Comparison of ENCODE assay signal across 8 mouse cellular contexts in genomic region chr11:70539877-70540587, GRCm38 (mm10). TPM values are rescaled to one million over a fixed set of nuclear protein-coding genes. Genes with fewer than 3 reads are reported as not detected.
DNase-seq lines count a peak whose midpoint lies in the region; ATAC-seq and TF ChIP-seq lines count a peak whose summit lies in the region.

Gene Pld2, plus strand, starts transcription at chr11:70540064.

- under 1% methylated on average over 65 of the region's 65 CpGs for WGBS in bone marrow, adult 2 months
- WGBS in forebrain, embryonic 13.5 days, result under 1% methylated on average over 55 of the region's 65 CpGs
- WGBS in heart, postnatal 0 days, result under 1% methylated on average over 47 of the region's 65 CpGs
- WGBS in liver, postnatal 0 days (ENCODE audit: insufficient replicate concordance), result under 1% methylated on average over 55 of the region's 65 CpGs
- WGBS in neural tube, embryonic 13.5 days, result under 1% methylated on average over 61 of the region's 65 CpGs

- peaks cover 35% of the 10 kb centered on the region for H3K27me3 ChIP-seq in forebrain, embryonic 13.5 days
- H3K27me3 ChIP-seq in heart, postnatal 0 days (ENCODE audit: control insufficient read depth, insufficient read depth, low read length), result no peaks in the 10 kb centered on the region
- H3K27me3 ChIP-seq in liver, postnatal 0 days (ENCODE audit: insufficient read depth, low read length), result peaks cover 5% of the 10 kb centered on the region; the same call in 1 of the 2 replicates
- H3K27me3 ChIP-seq in neural tube, embryonic 13.5 days, result peaks cover 40% of the 10 kb centered on the region

- H3K4me2 ChIP-seq in forebrain, embryonic 13.5 days, result peak within 1 kb of the TSS; percentile 85
- peak within 1 kb of the TSS; percentile 71 for H3K4me2 ChIP-seq in heart, postnatal 0 days (ENCODE audit: low read depth, low read length)
- peak within 1 kb of the TSS; percentile 79 for H3K4me2 ChIP-seq in liver, postnatal 0 days (ENCODE audit: low read depth, low read length)
- H3K4me2 ChIP-seq in neural tube, embryonic 13.5 days, result peak within 1 kb of the TSS; percentile 72

- H3K4me3 ChIP-seq in bone marrow, adult 2 months (replicated peaks; ENCODE audit: control insufficient read depth, low read depth, low read length), result peak within 1 kb of the TSS; percentile 58
- H3K4me3 ChIP-seq in forebrain, embryonic 13.5 days, result peak within 1 kb of the TSS; percentile 52
- H3K4me3 ChIP-seq in heart, postnatal 0 days (ENCODE audit: low read depth, low read length), result peak within 1 kb of the TSS; percentile 72
- peak within 1 kb of the TSS; percentile 58 for H3K4me3 ChIP-seq in liver, postnatal 0 days (ENCODE audit: low read depth, low read length)
- peak within 1 kb of the TSS; percentile 59 for H3K4me3 ChIP-seq in neural tube, embryonic 13.5 days

- H3K4me1 ChIP-seq in bone marrow, adult 2 months (ENCODE audit: control insufficient read depth, insufficient read depth, low read length), result no peaks in the 10 kb centered on the region
- H3K4me1 ChIP-seq in forebrain, embryonic 13.5 days, result peaks cover 12% of the 10 kb centered on the region
- H3K4me1 ChIP-seq in heart, postnatal 0 days (ENCODE audit: control insufficient read depth, insufficient read depth), result peaks cover 8% of the 10 kb centered on the region
- peaks cover 4% of the 10 kb centered on the region; the same call in 1 of the 2 replicates for H3K4me1 ChIP-seq in liver, postnatal 0 days (ENCODE audit: insufficient read depth)
- H3K4me1 ChIP-seq in neural tube, embryonic 13.5 days (replicated peaks), result peaks cover 18% of the 10 kb centered on the region

- no peaks in the 10 kb centered on the region for H3K36me3 ChIP-seq in forebrain, embryonic 13.5 days (ENCODE audit: poor library complexity, severe bottlenecking)
- 0 out of 2 replicates have a peak, but pooled peaks cover 6% of the 10 kb centered on the region for H3K36me3 ChIP-seq in heart, postnatal 0 days (replicated peaks; ENCODE audit: control insufficient read depth, insufficient read depth, low read length)
- H3K36me3 ChIP-seq in liver, postnatal 0 days (replicated peaks; ENCODE audit: insufficient read depth, low read length), result no peaks in the 10 kb centered on the region
- no peaks in the 10 kb centered on the region for H3K36me3 ChIP-seq in neural tube, embryonic 13.5 days

- no peaks in the 10 kb centered on the region for H3K9me3 ChIP-seq in forebrain, embryonic 13.5 days (replicated peaks)
- H3K9me3 ChIP-seq in heart, postnatal 0 days (replicated peaks; ENCODE audit: control insufficient read depth, low read length), result no peaks in the 10 kb centered on the region
- H3K9me3 ChIP-seq in liver, postnatal 0 days (ENCODE audit: low read length), result no peaks in the 10 kb centered on the region
- no peaks in the 10 kb centered on the region for H3K9me3 ChIP-seq in neural tube, embryonic 13.5 days

- no peak for TF ChIP-seq POLR2A in bone marrow, adult 2 months (IDR thresholded peaks at IDR 0.05; ENCODE audit: borderline replicate concordance, control insufficient read depth, low read depth, low read length)

- ATAC-seq in CD4-positive, CD25-positive, alpha-beta regulatory T cell, adult 4 months, result peak; percentile 95
- ATAC-seq in forebrain, embryonic 13.5 days, result peak; percentile 70
- ATAC-seq in heart, postnatal 0 days (ENCODE audit: insufficient read depth, low read depth), result peak; percentile 95
- peak; percentile 97 for ATAC-seq in liver, postnatal 0 days
- peak; percentile 93 for ATAC-seq in neural tube, embryonic 13.5 days (ENCODE audit: low read depth)

- no peak for TF ChIP-seq EP300 in heart, postnatal 0 days (IDR thresholded peaks at IDR 0.05; ENCODE audit: low read depth)
- TF ChIP-seq EP300 in liver, postnatal 0 days (IDR thresholded peaks at IDR 0.05; ENCODE audit: low read depth), result no peak

- no peak within 1 kb of the TSS for H3K27ac ChIP-seq in bone marrow, adult 2 months (ENCODE audit: control insufficient read depth, insufficient read depth, low read depth, low read length, poor library complexity)
- H3K27ac ChIP-seq in forebrain, embryonic 13.5 days, result no peak within 1 kb of the TSS
- H3K27ac ChIP-seq in heart, postnatal 0 days (ENCODE audit: low read depth), result peak within 1 kb of the TSS; percentile 55; the same call in 1 of the 2 replicates
- H3K27ac ChIP-seq in liver, postnatal 0 days (ENCODE audit: low read depth), result peak within 1 kb of the TSS; percentile 39; the same call in 1 of the 2 replicates
- no peak within 1 kb of the TSS for H3K27ac ChIP-seq in neural tube, embryonic 13.5 days (replicated peaks)

- peak within 1 kb of the TSS; percentile 63 for H3K9ac ChIP-seq in forebrain, embryonic 13.5 days
- H3K9ac ChIP-seq in heart, postnatal 0 days (replicated peaks; ENCODE audit: low read depth, low read length), result peak within 1 kb of the TSS; percentile 68
- peak within 1 kb of the TSS; percentile 63 for H3K9ac ChIP-seq in liver, postnatal 0 days (replicated peaks)
- peak within 1 kb of the TSS; percentile 77 for H3K9ac ChIP-seq in neural tube, embryonic 13.5 days

- TF ChIP-seq CTCF in bone marrow, adult 2 months (IDR thresholded peaks at IDR 0.05; ENCODE audit: control insufficient read depth, insufficient read depth, low read length), result peak; percentile 53; the same call in 1 of the 2 replicates
- peak; percentile 65 for TF ChIP-seq CTCF in heart, postnatal 0 days (IDR thresholded peaks at IDR 0.05; ENCODE audit: low read depth)
- peak; percentile 77 for TF ChIP-seq CTCF in liver, postnatal 0 days (IDR thresholded peaks at IDR 0.05; ENCODE audit: low read depth)

- peak; percentile 89 for DNase-seq in heart, postnatal 0 days (ENCODE audit: low spot score)
- DNase-seq in kidney, postnatal 4 days, result peak; percentile 93 to 95
- peak; percentile 88 for DNase-seq in liver, postnatal 0 days
- DNase-seq in telencephalon, adult 2 months (ENCODE audit: low read depth, low spot score), result peak; percentile 51

RNA-seq across cellular contexts. Expression of gene Pld2, which starts in this region (rescaled TPM):
- polyA plus RNA-seq in CD4-positive, CD25-positive, alpha-beta regulatory T cell, adult 4 months (2017; shearing (Covaris generic)), result 1 to 10 TPM; 2.7 to 3.9 TPM
- polyA plus RNA-seq in bone marrow, adult 2 months (2011; ENCODE audit: insufficient read depth, insufficient read length, low replicate concordance, missing spikeins), result 1.5 and 4.0 TPM in 2 replicates
- polyA plus RNA-seq in forebrain, embryonic 13.5 days (2015; fragmentation: Nextera tagmentation; extraction: Ambion mirVana), result 2.9 and 4.6 TPM in 2 replicates
- 14.5 and 18.5 TPM in 2 replicates for total RNA-seq in heart, postnatal 0 days (2014; rRNA removed; ENCODE audit: low replicate concordance)
- polyA plus RNA-seq in heart, postnatal 0 days (2015; fragmentation: Nextera tagmentation; extraction: Ambion mirVana), result 5.4 and 6.8 TPM in 2 replicates
- polyA plus RNA-seq in liver, postnatal 0 days (2015; fragmentation: Nextera tagmentation; extraction: Ambion mirVana), result 1.6 and 1.8 TPM in 2 replicates
- polyA plus RNA-seq in neural tube, embryonic 13.5 days (2015; fragmentation: Nextera tagmentation; extraction: Ambion mirVana), result 7.4 and 8.8 TPM in 2 replicates

Comparison
In these comparisons a context has a peak if more than half of its experiments do, and no peak if none do; other contexts are left out.
1. H3K27ac ChIP-seq: peak in heart, postnatal 0 days (single experiment) and liver, postnatal 0 days (single experiment); none in bone marrow, adult 2 months (single experiment), forebrain, embryonic 13.5 days (single experiment) and neural tube, embryonic 13.5 days (single experiment).
2. Peak in every context shown above with its lines, with median percentiles within 50 percentile points of each other: ATAC-seq, H3K4me3 ChIP-seq, CTCF ChIP-seq, H3K4me2 ChIP-seq, H3K9ac ChIP-seq and DNase-seq.